Mouse (Mus musculus): ENCODE results near the gene Tbcd. TPM values are rescaled to one million over a fixed set of nuclear protein-coding genes. Genes with fewer than 3 reads are reported as not detected.

The Tbcd gene
- polyA plus RNA-seq (2012; fragmentation: generic; extraction: Trizol) = 100 to 1,000 TPM in 1 of 2 experiments, 10 to 100 TPM in 1; 75.8 to 127 TPM

GRCm38 (mm10) chr11:121451753-121452635, at the start of gene Tbcd:
TSS of gene Tbcd (plus strand) at chr11:121451949.

GRCm38 (mm10) chr11:121420830-121421552, 30.8 kb upstream of the Tbcd start, which contains the start of gene Fn3krp:
TSS of gene Fn3krp (plus strand) at chr11:121421401.

DNA sequence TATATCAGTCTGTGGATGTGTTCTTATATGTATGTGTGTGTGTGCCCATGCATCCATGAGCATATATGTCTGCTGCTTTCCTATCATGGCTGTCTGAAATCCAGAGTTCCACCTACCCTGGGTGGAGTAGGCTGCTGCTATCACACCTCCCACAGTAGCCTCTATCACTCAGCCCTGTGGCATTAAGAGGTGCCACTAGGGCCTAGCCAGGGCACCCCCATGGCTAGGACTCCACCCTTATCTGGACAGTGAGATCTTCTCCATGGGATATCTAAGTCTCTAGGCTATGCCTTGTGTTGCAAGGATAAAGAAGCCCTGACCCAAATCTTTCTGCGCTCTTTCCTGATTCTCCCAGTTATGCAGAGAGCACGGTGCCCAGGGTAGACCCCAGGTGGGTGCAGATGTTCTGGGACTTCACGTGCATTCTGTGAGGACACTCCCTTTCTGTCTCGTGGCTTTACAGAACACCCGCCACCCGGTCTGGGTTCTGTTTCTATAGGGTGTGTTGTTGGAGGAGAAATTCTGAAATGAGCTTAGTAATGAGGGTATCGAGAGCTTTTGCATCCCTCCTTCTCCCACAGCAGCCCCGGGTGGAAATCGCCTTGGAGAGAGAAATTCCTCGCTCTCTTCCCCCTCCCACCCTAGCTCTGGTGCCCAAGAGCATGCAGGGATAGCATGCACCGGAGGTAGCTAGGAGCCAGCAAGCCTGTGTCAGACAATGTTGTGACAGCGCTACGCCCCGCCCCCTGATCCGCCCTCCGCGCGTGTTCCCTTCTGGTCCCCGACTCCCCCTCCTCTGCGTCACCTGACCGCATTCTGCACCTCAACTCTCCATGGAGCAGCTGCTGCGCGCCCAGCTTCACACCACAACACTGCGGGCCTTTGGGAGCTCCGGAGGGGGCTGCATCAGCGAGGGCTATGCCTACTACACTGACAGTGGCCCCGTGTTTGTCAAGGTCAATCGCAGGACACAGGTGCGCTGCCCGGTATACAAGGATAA, 17.3 kb upstream of the Tbcd start, which contains the start of gene Fn3k:
Gene Fn3k (plus strand): TSS at position 758 of the 1,000 bp plus-strand sequence.

GRCm38 (mm10) chr11:121519131-121519530, 67.4 kb downstream of the Tbcd start, which contains the start of gene Zfp750:
TSS of gene Zfp750 (minus strand) at chr11:121519333.

Other genes starting within 250 kb of the Tbcd start
- gene Hexdc, start 247.5 kb upstream of the Tbcd start, polyA plus RNA-seq (2012; fragmentation: generic; extraction: Trizol) = 10 to 100 TPM in 1 of 2 experiments, 1 to 10 TPM in 1; 7.1 to 18.4 TPM
- 10 to 100 TPM; 16.4 to 16.7 TPM for gene Ogfod3, start 247.2 kb upstream of the Tbcd start, polyA plus RNA-seq (2012; fragmentation: generic; extraction: Trizol)
- 10 to 100 TPM; 12.7 to 49.8 TPM for gene Cybc1, start 222.6 kb upstream of the Tbcd start, polyA plus RNA-seq (2012; fragmentation: generic; extraction: Trizol)
- gene Narf, start 214.7 kb upstream of the Tbcd start, polyA plus RNA-seq (2012; fragmentation: generic; extraction: Trizol) = 10 to 100 TPM in 1 of 2 experiments, 1 to 10 TPM in 1; 2.2 to 22.5 TPM
- gene Foxk2, start 192.0 kb upstream of the Tbcd start, polyA plus RNA-seq (2012; fragmentation: generic; extraction: Trizol) = 10 to 100 TPM; 13.2 to 23.6 TPM
- gene Wdr45b, start 97.5 kb upstream of the Tbcd start, polyA plus RNA-seq (2012; fragmentation: generic; extraction: Trizol) = 10 to 100 TPM; 27.4 to 72.2 TPM
- gene Rab40b, start 63.7 kb upstream of the Tbcd start, polyA plus RNA-seq (2012; fragmentation: generic; extraction: Trizol) = 10 to 100 TPM in 1 of 2 experiments, under 1 TPM in 1; 0.19 to 11.7 TPM
- gene Fn3krp, start 30.5 kb upstream of the Tbcd start, polyA plus RNA-seq (2012; fragmentation: generic; extraction: Trizol) = 10 to 100 TPM in 1 of 2 experiments, 1 to 10 TPM in 1; 1.3 to 15.0 TPM
- gene Fn3k, start 17.0 kb upstream of the Tbcd start, polyA plus RNA-seq (2012; fragmentation: generic; extraction: Trizol) = under 1 TPM; 0.08 to 0.13 TPM
- gene Zfp750, start 67.4 kb downstream of the Tbcd start, polyA plus RNA-seq (2012; fragmentation: generic; extraction: Trizol) = under 1 TPM; 0.04 to 0.09 TPM
- 1 to 10 TPM; 1.7 to 7.4 TPM for gene B3gntl1, start 221.2 kb downstream of the Tbcd start, polyA plus RNA-seq (2012; fragmentation: generic; extraction: Trizol)
- gene Metrnl, start 249.6 kb downstream of the Tbcd start, polyA plus RNA-seq (2012; fragmentation: generic; extraction: Trizol) = 10 to 100 TPM; 34.1 to 39.6 TPM